Mouse (Mus musculus) adrenal gland, adult 2 months (tissue): ENCODE measurements at regions not wholly inside any gene's neighbourhood (a gene's known extent, or its start where the extent isn't known, plus 50 kb on each side); places are given as distances from the start of the nearest gene placed in this dataset.

Source experiments
- DNase-seq: peaks from one replicate; pipeline ENCODE4 v3.0.0; 2021

DNA sequence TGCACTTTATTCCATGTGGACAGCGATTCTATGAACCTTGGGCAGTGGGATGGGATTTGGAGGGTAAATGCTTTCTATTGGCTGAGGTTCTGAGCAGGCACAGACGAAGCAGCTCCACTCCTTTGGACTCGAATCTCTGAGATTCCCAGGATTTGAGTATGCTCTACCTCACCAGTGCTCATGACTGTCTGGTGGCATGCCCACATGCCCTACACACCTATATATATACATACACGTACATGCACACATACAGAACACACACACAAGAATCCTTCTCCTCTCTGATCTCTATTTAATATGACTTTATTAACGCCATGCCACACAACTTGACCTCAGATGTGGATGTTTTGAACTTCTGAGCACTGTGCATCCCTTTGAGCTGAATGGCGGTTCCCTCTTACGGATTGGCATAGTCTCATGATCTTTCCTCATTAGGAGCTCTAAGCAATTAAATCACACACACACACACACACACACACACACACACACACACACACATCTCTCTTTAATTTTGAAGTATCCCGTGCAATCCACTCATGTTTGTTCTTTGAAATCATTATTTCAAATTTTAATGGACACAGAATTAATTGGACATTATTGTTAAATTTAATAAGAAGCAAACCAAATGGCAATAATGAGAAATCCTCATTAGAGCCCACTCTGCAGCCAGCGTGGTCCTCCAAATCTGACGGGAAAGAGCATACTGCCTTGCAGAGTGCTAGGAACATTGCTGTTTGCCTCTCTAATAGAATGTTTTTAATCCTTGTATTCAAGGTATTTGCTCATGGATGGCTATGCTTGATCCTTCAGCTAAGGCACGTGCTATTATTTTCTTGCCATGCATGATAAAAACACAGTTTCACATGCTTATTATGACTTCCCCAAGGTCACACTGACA, 205.1 kb upstream of the Kirrel3 start:
- DNase-seq: no peak

DNA sequence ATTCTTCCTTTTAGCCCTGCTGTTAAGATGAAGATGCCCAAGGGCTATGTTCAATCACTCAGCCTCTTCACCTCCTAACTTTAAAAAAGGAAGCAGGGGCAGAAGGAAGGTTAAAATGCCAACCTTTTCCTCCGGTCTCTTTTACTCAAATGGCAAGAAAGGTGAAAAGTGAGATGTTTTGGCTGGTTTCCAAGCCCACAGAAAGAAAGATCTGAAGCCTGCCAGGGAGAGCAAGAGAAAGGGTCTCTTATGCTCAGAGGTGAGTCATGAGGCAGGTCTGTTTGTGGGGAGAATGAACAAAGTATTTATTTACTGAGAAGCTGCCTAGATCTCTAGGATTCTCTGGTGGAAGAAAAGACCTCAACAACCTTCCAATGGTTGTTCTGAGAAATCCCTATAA, 162.1 kb upstream of the Kirrel3 start:
- no peak for DNase-seq

DNA sequence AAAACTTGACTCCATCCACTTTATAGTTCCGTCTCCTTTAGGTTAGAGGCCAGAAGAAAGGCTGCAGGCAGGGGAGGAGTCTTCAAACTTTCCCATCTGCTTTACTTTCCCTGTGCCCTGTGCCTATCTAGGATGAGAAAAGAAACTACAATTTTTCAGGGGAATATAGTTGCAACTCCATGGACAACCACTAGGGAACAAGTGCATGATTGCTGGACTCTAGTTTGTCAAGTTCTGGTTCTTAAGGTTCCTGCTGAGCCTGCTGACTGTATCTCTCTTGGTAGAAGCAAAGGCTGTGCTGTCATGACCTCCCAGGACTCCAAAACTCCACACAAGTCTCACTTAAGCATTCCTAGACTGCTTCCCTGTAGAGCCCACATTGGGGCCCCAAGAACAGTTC, 157.0 kb upstream of the Kirrel3 start:
- DNase-seq: no peak

DNA sequence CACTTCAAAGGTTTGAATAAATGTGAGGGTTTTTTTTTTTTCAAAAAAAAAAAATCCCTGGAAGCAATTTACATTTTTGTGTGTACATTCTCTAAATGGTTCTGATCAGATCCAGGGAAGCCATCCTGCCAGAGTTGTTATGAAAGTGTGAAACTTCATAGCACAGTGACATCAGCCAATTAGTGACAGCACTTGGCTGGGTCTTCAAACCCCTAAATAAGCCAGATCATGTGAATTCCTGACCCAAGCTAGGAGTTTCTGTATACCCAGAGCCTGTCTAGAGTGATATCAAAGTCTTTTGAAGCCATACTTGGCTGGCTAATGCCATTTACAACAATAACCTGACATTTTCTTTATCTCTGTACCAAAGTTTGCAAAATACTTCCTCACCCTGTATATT, 151.6 kb upstream of the Kirrel3 start:
- DNase-seq: no peak

GRCm38 (mm10) chr9:34334555-34335468, 150.9 kb upstream of the Kirrel3 start:
- no peak for DNase-seq

DNA sequence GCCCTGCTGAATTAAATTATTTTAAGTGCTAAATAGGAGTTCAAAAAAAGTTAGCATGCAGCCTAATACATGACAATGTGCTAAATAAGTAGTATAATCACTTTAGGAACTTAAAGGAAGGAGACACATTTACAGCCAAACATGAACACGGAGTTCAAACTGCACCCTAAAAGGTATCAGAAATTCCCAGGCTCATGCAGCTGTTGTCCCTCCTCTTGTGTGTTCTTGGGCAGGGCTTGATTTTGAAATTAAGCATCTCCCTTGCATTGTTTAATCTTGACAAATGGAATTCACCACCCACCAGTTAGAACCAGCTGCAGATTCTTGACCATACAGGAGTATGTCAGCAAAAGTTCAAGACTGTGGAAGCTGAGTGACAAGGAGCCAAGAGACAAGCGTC, 137.3 kb upstream of the Kirrel3 start:
- no peak for DNase-seq

DNA sequence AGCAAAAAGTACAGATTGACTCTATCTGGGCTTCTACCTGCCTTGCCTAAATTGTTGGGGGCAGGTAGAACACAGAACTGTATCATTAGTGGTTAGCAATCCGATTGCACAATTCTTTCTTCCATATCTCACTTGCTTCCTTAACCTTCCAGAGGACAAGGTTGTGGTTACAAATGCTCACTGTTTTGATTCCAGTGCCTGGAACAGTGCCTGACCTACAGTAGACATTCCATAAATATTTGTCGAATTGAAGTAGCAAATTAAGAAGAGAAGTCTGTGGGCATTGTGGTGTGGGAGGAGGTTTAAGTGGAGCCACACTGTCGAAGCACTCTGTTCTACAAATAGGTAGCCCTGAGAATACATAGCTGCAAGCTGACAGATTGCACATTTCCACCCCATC, 135.7 kb upstream of the Kirrel3 start:
- DNase-seq: peak; percentile 4

DNA sequence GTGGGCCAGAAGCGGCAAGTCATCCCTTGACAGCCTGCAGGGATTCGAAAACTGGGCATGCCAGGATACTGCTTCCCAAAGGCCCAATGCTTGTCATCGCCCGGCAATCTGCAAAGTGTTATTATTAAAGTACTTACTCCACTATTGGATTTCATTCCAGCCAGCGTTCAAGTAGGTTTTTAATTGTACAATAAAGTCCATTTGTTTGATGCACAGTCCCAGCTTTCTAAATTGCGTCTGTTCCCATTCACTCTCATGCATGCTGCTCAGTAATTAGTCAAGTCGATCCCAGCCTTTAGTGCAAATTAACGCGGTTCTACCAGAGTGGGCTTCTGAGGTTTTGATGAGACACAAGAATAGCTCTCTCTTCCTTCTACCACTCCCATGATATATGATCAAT, 131.9 kb upstream of the Kirrel3 start:
- no peak for DNase-seq

DNA sequence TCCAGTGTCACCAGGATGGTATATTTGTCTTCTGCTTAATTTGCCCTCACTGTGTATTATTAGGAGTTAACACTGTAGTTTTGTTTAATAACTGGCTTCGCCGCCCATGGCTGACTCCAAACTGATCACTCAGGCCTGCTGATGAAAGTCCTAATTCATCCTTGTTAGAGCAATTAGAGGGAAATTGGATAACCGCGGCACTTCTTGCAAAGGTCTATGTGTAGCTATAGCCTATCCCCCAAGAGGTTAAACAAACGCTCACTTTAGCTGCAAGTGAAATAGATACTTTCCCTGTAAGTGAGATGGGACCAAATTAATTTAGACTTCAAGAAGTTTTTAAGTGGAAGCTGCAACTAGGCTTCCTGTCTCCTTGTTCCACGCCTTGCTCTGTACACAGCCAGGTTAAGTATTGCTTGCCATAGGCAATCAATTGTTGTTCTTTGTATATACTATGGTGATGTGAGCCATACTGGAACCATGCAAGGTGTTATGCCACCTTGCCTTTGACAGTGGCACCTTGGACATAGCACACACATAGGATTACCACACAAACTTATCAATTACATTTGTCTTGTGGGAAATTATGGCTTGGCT, 130.9 kb upstream of the Kirrel3 start:
- no peak for DNase-seq

GRCm38 (mm10) chr9:34370686-34371398, 114.9 kb upstream of the Kirrel3 start:
- DNase-seq: no peak

- peak; percentile 59 for DNase-seq
Observed at GRCm38 (mm10) chr9:34375187-34375586, 110.5 kb upstream of the Kirrel3 start.

- DNase-seq: no peak
Observed at GRCm38 (mm10) chr9:34380008-34380407, 105.7 kb upstream of the Kirrel3 start.

DNA sequence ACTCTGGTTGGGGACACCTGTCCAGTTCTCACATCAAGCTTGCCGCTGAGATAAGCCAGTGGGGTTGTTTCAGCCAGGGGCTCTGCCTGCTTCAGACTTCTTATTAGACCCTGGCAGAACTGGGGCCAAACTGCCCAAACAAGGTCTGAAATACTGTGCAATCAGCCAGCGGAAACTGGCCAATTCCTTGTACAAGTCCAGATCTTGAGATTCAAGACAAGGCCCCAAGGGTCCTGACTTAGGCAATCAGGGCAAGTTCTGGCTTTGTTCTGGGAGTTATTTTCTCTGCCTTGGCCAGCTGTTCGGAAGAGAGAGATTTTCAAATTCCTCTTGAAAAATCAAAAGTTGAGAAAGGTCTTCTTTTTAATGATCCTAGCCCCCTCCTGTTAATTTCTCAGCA, 104.1 kb upstream of the Kirrel3 start:
- peak; percentile 14 for DNase-seq

- DNase-seq: no peak
Observed at GRCm38 (mm10) chr9:34382208-34382607, 103.5 kb upstream of the Kirrel3 start.

DNA sequence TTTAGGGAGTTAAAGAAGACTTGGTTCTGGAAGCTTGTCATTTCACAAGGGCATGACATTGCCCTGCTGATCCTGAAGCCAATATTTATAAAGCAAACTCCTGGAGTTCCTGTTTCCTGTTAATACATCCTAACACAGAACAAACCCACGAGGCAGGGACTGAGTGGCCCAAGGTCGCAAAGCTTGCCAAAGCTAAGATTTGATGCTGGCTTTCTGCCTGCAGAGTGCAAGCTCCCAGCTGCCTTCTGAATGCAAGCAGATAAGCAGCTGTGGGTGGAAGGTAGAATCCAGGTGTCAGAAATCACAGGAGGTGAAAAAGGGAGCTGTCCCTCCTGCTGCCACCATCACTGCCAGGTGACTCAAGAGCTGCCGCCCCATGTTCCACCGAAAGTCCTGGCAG, 99.6 kb upstream of the Kirrel3 start:
- peak; percentile 63 for DNase-seq

- no peak for DNase-seq
Observed at GRCm38 (mm10) chr9:34393042-34393441, 92.7 kb upstream of the Kirrel3 start.

GRCm38 (mm10) chr9:34395839-34396804, 89.6 kb upstream of the Kirrel3 start:
- no peak for DNase-seq

DNA sequence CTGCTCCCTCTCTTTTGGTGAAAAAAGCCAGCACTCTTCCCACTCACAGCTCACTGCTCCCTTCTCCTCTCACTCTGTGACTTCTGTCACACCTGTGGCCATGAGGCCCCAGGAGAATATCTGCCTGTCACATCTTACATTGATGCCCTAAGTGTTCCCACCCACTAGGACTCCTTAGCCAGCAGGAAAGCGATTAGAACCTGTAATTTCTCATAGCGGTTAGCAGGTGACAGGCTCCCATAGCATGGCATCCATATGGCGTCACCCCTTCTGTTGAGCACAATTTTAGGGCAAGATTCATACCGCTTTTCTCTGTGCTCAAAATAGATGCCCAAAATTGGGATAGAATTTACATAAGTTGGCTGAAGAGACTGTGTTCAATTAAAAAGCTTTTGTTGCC, 74.0 kb upstream of the Kirrel3 start:
- no peak for DNase-seq

GRCm38 (mm10) chr9:34416153-34416552, 69.5 kb upstream of the Kirrel3 start:
- DNase-seq: no peak

DNA sequence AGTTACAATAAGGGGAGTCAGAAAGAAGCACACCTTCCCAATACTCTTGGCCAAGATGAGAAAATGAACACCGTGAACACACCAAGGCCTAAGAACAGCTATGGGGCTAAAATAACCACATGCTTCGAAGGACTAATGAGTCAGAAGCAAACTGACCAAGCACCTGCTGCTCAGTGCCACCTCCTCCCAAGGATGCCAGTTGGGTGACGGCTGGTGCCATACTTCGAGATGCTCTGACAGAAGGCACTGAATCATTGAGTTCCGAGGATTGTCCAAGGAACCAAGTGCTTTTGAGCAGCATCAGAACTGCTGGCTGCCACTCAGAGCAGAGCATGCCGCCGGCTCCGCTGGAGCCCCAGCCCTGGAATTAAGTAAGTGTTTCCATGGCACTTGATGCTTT, 67.6 kb upstream of the Kirrel3 start:
- no peak for DNase-seq

DNA sequence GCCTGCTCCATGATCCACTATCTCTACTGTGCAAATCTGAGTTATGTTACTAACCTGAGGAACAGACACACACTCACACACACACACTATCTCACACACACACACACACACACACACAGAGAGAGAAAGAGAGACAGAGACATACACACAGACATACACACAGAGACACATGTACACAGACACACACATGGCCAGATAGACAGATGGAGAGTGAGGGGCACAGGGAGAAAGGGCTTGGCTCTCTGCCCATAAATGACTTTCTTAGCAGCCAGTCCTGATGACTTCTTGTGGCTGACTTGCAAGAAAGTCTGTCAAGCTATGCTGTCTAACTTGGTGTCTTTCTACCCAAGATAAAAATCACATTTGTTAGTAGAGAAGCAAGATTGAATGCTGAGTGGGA, 63.7 kb upstream of the Kirrel3 start:
- no peak for DNase-seq
